Mouse (Mus musculus): ENCODE data around the gene 4930452B06Rik. TPM values are rescaled to one million over a fixed set of nuclear protein-coding genes. Genes with fewer than 3 reads are reported as not detected.

Gene 4930452B06Rik
- total and polyA plus RNA-seq, 3 experiments, result not detected

DNA sequence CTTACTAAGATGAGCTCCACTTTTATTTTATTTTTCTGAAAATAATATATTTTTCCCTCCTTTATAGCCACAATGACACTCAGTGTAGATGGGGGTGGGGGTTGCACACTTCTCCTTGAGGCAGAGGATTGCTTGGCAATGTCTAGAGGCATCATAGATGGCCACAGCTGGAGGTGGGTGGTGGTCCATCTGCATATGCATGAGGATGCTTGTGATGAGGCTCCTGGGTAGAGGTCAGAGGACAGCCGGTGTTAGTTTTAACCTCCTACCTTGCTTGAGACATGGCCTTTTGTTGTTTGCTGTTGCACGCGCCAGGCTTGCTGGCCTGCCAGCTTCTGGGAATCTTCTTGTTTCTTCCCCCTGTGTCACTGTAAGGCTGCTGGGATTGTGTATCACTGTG is 262.7 kb downstream of the 4930452B06Rik start:
- H3K4me2 ChIP-seq (ENCODE audit: insufficient read depth, low read depth, poor library complexity, severe bottlenecking), result no peak overlapping the region
- no peak overlapping the region for H3K9ac ChIP-seq (ENCODE audit: insufficient read depth, low read depth)
- H3K4me1 ChIP-seq (ENCODE audit: control insufficient read depth in 1 of 2, insufficient read depth in 2 of 2), result no peaks in the 10 kb centered on the region
- TF ChIP-seq POLR2A (IDR thresholded peaks at IDR 0.05; ENCODE audit: low read depth, low read length) (no peak), EP300 (IDR thresholded peaks at IDR 0.05; ENCODE audit: low read length) (no peak), UBTF (IDR thresholded peaks at IDR 0.05; ENCODE audit: low read depth, low read length) (no peak), E2F4 (IDR thresholded peaks at IDR 0.05; ENCODE audit: insufficient replicate concordance, low read depth, low read length) (no peak), GABPA (IDR thresholded peaks at IDR 0.05; ENCODE audit: insufficient replicate concordance, low read depth, low read length) (no peak), TBP (conservative IDR thresholded peaks at IDR 0.05; ENCODE audit: low read depth, low read length) (no peak), ZNF384 (IDR thresholded peaks at IDR 0.05; ENCODE audit: low read depth, low read length) (no peak), SIN3A (IDR thresholded peaks at IDR 0.05; ENCODE audit: low read length) (no peak), PAX5 (IDR thresholded peaks at IDR 0.05; ENCODE audit: low read length) (no peak), POLR2AphosphoS2 (IDR thresholded peaks at IDR 0.05; ENCODE audit: low read depth, low read length) (no peak), ZC3H11A (IDR thresholded peaks at IDR 0.05; ENCODE audit: low read depth, low read length) (no peak)
- in situ Hi-C loops (cut with MboI; ENCODE audit: low pct_ligation_motif_present, low pct_unique_long_range_greater_than_20kb, low sequenced_read_pairs) (no loop called here), dilution Hi-C loops (cut with MboI; ENCODE audit: extremely low pct_ligation_motif_present, extremely low pct_unique_long_range_greater_than_20kb, low sequenced_read_pairs) (no loop called here)
- H3K27ac ChIP-seq (ENCODE audit: insufficient read depth, low read depth), result no peak overlapping the region
- H3K9me3 ChIP-seq (replicated peaks; ENCODE audit: low read length), result no peaks in the 10 kb centered on the region
- H3K4me3 ChIP-seq (replicated peaks in 1 of 3; ENCODE audit: low read depth in 2 of 3, low read length in 2 of 3, poor library complexity in 1 of 3), result no peak overlapping the region
- no peaks in the 10 kb centered on the region for H3K79me2 ChIP-seq (replicated peaks; ENCODE audit: control insufficient read depth, extremely low read depth, insufficient read depth, poor library complexity, severe bottlenecking)
- DNase-seq (ENCODE audit: extremely low read depth), result no peak
- H3K36me3 ChIP-seq (replicated peaks in 1 of 2; ENCODE audit: control insufficient read depth in 1 of 2, insufficient read depth in 1 of 2, low read length in 1 of 2), result no peaks in the 10 kb centered on the region
- no peaks in the 10 kb centered on the region for H3K27me3 ChIP-seq (replicated peaks)

- H3K36me3 ChIP-seq (replicated peaks in 1 of 2; ENCODE audit: control insufficient read depth in 1 of 2, insufficient read depth in 1 of 2, low read length in 1 of 2), result no peaks in the 10 kb centered on the region
- H3K9ac ChIP-seq (ENCODE audit: insufficient read depth, low read depth), result no peak overlapping the region
- H3K27ac ChIP-seq (ENCODE audit: insufficient read depth, low read depth), result no peak overlapping the region
- H3K4me3 ChIP-seq (replicated peaks in 1 of 3; ENCODE audit: low read depth in 2 of 3, low read length in 2 of 3, poor library complexity in 1 of 3), result no peak overlapping the region
- no peaks in the 10 kb centered on the region for H3K4me1 ChIP-seq (ENCODE audit: control insufficient read depth in 1 of 2, insufficient read depth in 2 of 2)
- DNase-seq (ENCODE audit: extremely low read depth), result no peak
- dilution Hi-C loops (cut with MboI; ENCODE audit: extremely low pct_ligation_motif_present, extremely low pct_unique_long_range_greater_than_20kb, low sequenced_read_pairs), result no loop called here
- H3K9me3 ChIP-seq (replicated peaks; ENCODE audit: low read length), result no peaks in the 10 kb centered on the region
- in situ Hi-C loops (cut with MboI; ENCODE audit: low pct_ligation_motif_present, low pct_unique_long_range_greater_than_20kb, low sequenced_read_pairs), result loop anchor here (25.0 kb wide), 1 partner anchor 139 kb away; no protein-coding TSS in a partner anchor
- H3K27me3 ChIP-seq (replicated peaks), result no peaks in the 10 kb centered on the region
- no peak for TF ChIP-seq MAFK (IDR thresholded peaks at IDR 0.05; ENCODE audit: insufficient replicate concordance, low read length)
- no peak for TF ChIP-seq MXI1 (IDR thresholded peaks at IDR 0.05; ENCODE audit: low read depth, low read length)
- TF ChIP-seq ELF1 (IDR thresholded peaks at IDR 0.05; ENCODE audit: low read depth, low read length), result no peak
- no peak for TF ChIP-seq EP300 (IDR thresholded peaks at IDR 0.05; ENCODE audit: low read length)
- no peak for TF ChIP-seq ZMIZ1 (IDR thresholded peaks at IDR 0.05; ENCODE audit: low read depth, low read length)
- no peak for TF ChIP-seq ETS1 (conservative IDR thresholded peaks at IDR 0.05; ENCODE audit: low read depth, low read length)
- no peak overlapping the region for H3K4me2 ChIP-seq (ENCODE audit: insufficient read depth, low read depth, poor library complexity, severe bottlenecking)
- H3K79me2 ChIP-seq (replicated peaks; ENCODE audit: control insufficient read depth, extremely low read depth, insufficient read depth, poor library complexity, severe bottlenecking), result no peaks in the 10 kb centered on the region
Measured at GRCm38 (mm10) chr14:8398507-8398906, 267.5 kb downstream of the 4930452B06Rik start.
